Mouse (Mus musculus): ENCODE results near the gene Mblac2. TPM values are rescaled to one million over a fixed set of nuclear protein-coding genes. Genes with fewer than 3 reads are reported as not detected.

Gene Mblac2
- polyA plus RNA-seq, 1 experiment: 0.62 TPM

- TF ChIP-seq MAX (IDR thresholded peaks at IDR 0.05; ENCODE audit: low read depth): no peak
- TF ChIP-seq POLR2A (IDR thresholded peaks at IDR 0.05; ENCODE audit: insufficient read length, low read depth): no peak
- peak; percentile 79 for TF ChIP-seq TCF12 (IDR thresholded peaks at IDR 0.05; ENCODE audit: insufficient read depth, poor library complexity, severe bottlenecking)
- TF ChIP-seq CEBPB (IDR thresholded peaks at IDR 0.05; ENCODE audit: insufficient read depth, poor library complexity, severe bottlenecking): no peak
- peak; percentile 72 for TF ChIP-seq TCF3 (IDR thresholded peaks at IDR 0.05; ENCODE audit: insufficient read length, low read depth)
- TF ChIP-seq MYOG (IDR thresholded peaks at IDR 0.05; ENCODE audit: control insufficient read depth in 1 of 3, insufficient read depth in 1 of 3, insufficient read length in 2 of 3, low read depth in 2 of 3): peak; percentile 91 to 97 (median 96)
- TF ChIP-seq MYOD1 (IDR thresholded peaks at IDR 0.05; ENCODE audit: control insufficient read depth in 1 of 3, insufficient read length in 2 of 3, low read depth in 2 of 3): peak in 2 of 3 experiments; percentile 96
- Histone ChIP-seq H3K4me3 (no peak overlapping the region), H3K4me2 (ENCODE audit: low read depth) (peak overlapping the region; percentile 50), H3K79me2 (ENCODE audit: control insufficient read depth, insufficient read depth) (no peaks in the 10 kb centered on the region), H3ac (ENCODE audit: control insufficient read depth, insufficient read length) (no peak overlapping the region), H3K36me3 (ENCODE audit: control insufficient read depth, insufficient read depth) (no peaks in the 10 kb centered on the region), H3K27me3 (ENCODE audit: control insufficient read depth, insufficient read depth, insufficient read length) (no peaks in the 10 kb centered on the region)
Measured at GRCm38 (mm10) chr13:81690477-81690876, 20.7 kb upstream of the Mblac2 start.

- Histone ChIP-seq H3K36me3 (ENCODE audit: control insufficient read depth, insufficient read depth) (no peaks in the 10 kb centered on the region), H3K4me2 (ENCODE audit: low read depth) (peak overlapping the region; percentile 47)
- TF ChIP-seq TCF3 (IDR thresholded peaks at IDR 0.05; ENCODE audit: insufficient read length, low read depth) (no peak), E2F4 (IDR thresholded peaks at IDR 0.05; ENCODE audit: insufficient read depth) (no peak), TCF12 (IDR thresholded peaks at IDR 0.05; ENCODE audit: insufficient read depth, poor library complexity, severe bottlenecking) (no peak), MYOG (IDR thresholded peaks at IDR 0.05; ENCODE audit: control insufficient read depth in 1 of 3, insufficient read depth in 1 of 3, insufficient read length in 2 of 3, low read depth in 2 of 3) (peak in 2 of 3 experiments; percentile 3 to 36), MYOD1 (IDR thresholded peaks at IDR 0.05; ENCODE audit: control insufficient read depth in 1 of 3, insufficient read length in 2 of 3, low read depth in 2 of 3) (peak in 1 of 3 experiments; percentile 7)
Measured at GRCm38 (mm10) chr13:81691606-81692005, 19.5 kb upstream of the Mblac2 start.

GRCm38 (mm10) chr13:81694446-81694845 lies 16.7 kb upstream of the Mblac2 start:
- H3K4me2 ChIP-seq (ENCODE audit: low read depth): no peak overlapping the region
- no peaks in the 10 kb centered on the region for H3K27me3 ChIP-seq (ENCODE audit: control insufficient read depth, insufficient read depth, insufficient read length)
- no peak overlapping the region for H3ac ChIP-seq (ENCODE audit: control insufficient read depth, insufficient read length)
- H3K36me3 ChIP-seq (ENCODE audit: control insufficient read depth, insufficient read depth): peaks cover 13% of the 10 kb centered on the region
- TF ChIP-seq MYOG (IDR thresholded peaks at IDR 0.05; ENCODE audit: control insufficient read depth in 1 of 3, insufficient read depth in 1 of 3, insufficient read length in 2 of 3, low read depth in 2 of 3): no peak
- no peak for TF ChIP-seq REST (IDR thresholded peaks at IDR 0.05; ENCODE audit: insufficient read depth, insufficient read length)
- TF ChIP-seq POLR2A (IDR thresholded peaks at IDR 0.05; ENCODE audit: insufficient read length, low read depth): no peak
- TF ChIP-seq USF1 (IDR thresholded peaks at IDR 0.05; ENCODE audit: low read depth): no peak
- TF ChIP-seq SRF (IDR thresholded peaks at IDR 0.05; ENCODE audit: control insufficient read depth, insufficient read length, low read depth): no peak
- TF ChIP-seq E2F4 (IDR thresholded peaks at IDR 0.05; ENCODE audit: insufficient read depth): no peak
- no peak for TF ChIP-seq TCF12 (IDR thresholded peaks at IDR 0.05; ENCODE audit: insufficient read depth, poor library complexity, severe bottlenecking)
- no peak for TF ChIP-seq TCF3 (IDR thresholded peaks at IDR 0.05; ENCODE audit: insufficient read length, low read depth)
- no peak for TF ChIP-seq POLR2AphosphoS2 (IDR thresholded peaks at IDR 0.05; ENCODE audit: insufficient read length, low read depth)
- no peak for TF ChIP-seq MYOD1 (IDR thresholded peaks at IDR 0.05; ENCODE audit: control insufficient read depth in 1 of 3, insufficient read length in 2 of 3, low read depth in 2 of 3)
- no peak for TF ChIP-seq CEBPB (IDR thresholded peaks at IDR 0.05; ENCODE audit: insufficient read depth, poor library complexity, severe bottlenecking)
- TF ChIP-seq MAX (IDR thresholded peaks at IDR 0.05; ENCODE audit: low read depth): no peak
- H3K4me3 ChIP-seq: no peak overlapping the region
- no peaks in the 10 kb centered on the region for H3K79me2 ChIP-seq (ENCODE audit: control insufficient read depth, insufficient read depth)

More at GRCm38 (mm10) chr13:81691606-81692005, 19.5 kb upstream of the Mblac2 start:
- Histone ChIP-seq H3ac (ENCODE audit: control insufficient read depth, insufficient read length) (no peak overlapping the region), H3K4me3 (no peak overlapping the region), H3K27me3 (ENCODE audit: control insufficient read depth, insufficient read depth, insufficient read length) (no peaks in the 10 kb centered on the region), H3K79me2 (ENCODE audit: control insufficient read depth, insufficient read depth) (no peaks in the 10 kb centered on the region)

GRCm38 (mm10) chr13:81703148-81703547 lies 8.0 kb upstream of the Mblac2 start:
- Histone ChIP-seq H3ac (ENCODE audit: control insufficient read depth, insufficient read length) (no peak overlapping the region), H3K36me3 (ENCODE audit: control insufficient read depth, insufficient read depth) (peaks cover 4% of the 10 kb centered on the region), H3K4me2 (ENCODE audit: low read depth) (no peak overlapping the region), H3K27me3 (ENCODE audit: control insufficient read depth, insufficient read depth, insufficient read length) (no peaks in the 10 kb centered on the region), H3K4me3 (no peak overlapping the region), H3K79me2 (ENCODE audit: control insufficient read depth, insufficient read depth) (peaks cover 23% of the 10 kb centered on the region)
- no peak for TF ChIP-seq REST (IDR thresholded peaks at IDR 0.05; ENCODE audit: insufficient read depth, insufficient read length)
- TF ChIP-seq TCF12 (IDR thresholded peaks at IDR 0.05; ENCODE audit: insufficient read depth, poor library complexity, severe bottlenecking): no peak
- no peak for TF ChIP-seq E2F4 (IDR thresholded peaks at IDR 0.05; ENCODE audit: insufficient read depth)
- no peak for TF ChIP-seq MYOD1 (IDR thresholded peaks at IDR 0.05; ENCODE audit: control insufficient read depth in 1 of 3, insufficient read length in 2 of 3, low read depth in 2 of 3)
- TF ChIP-seq POLR2A (IDR thresholded peaks at IDR 0.05; ENCODE audit: insufficient read length, low read depth): no peak
- no peak for TF ChIP-seq MYOG (IDR thresholded peaks at IDR 0.05; ENCODE audit: control insufficient read depth in 1 of 3, insufficient read depth in 1 of 3, insufficient read length in 2 of 3, low read depth in 2 of 3)
- no peak for TF ChIP-seq SRF (IDR thresholded peaks at IDR 0.05; ENCODE audit: control insufficient read depth, insufficient read length, low read depth)
- TF ChIP-seq CEBPB (IDR thresholded peaks at IDR 0.05; ENCODE audit: insufficient read depth, poor library complexity, severe bottlenecking): no peak
- TF ChIP-seq MAX (IDR thresholded peaks at IDR 0.05; ENCODE audit: low read depth): no peak
- no peak for TF ChIP-seq TCF3 (IDR thresholded peaks at IDR 0.05; ENCODE audit: insufficient read length, low read depth)
- no peak for TF ChIP-seq POLR2AphosphoS2 (IDR thresholded peaks at IDR 0.05; ENCODE audit: insufficient read length, low read depth)

GRCm38 (mm10) chr13:81703621-81704020 lies 7.5 kb upstream of the Mblac2 start:
- Histone ChIP-seq H3K79me2 (ENCODE audit: control insufficient read depth, insufficient read depth) (peaks cover 25% of the 10 kb centered on the region), H3K27me3 (ENCODE audit: control insufficient read depth, insufficient read depth, insufficient read length) (no peaks in the 10 kb centered on the region), H3K4me2 (ENCODE audit: low read depth) (no peak overlapping the region), H3K4me3 (no peak overlapping the region), H3K36me3 (ENCODE audit: control insufficient read depth, insufficient read depth) (no peaks in the 10 kb centered on the region), H3ac (ENCODE audit: control insufficient read depth, insufficient read length) (no peak overlapping the region)
- TF ChIP-seq CEBPB (IDR thresholded peaks at IDR 0.05; ENCODE audit: insufficient read depth, poor library complexity, severe bottlenecking) (no peak), MAX (IDR thresholded peaks at IDR 0.05; ENCODE audit: low read depth) (no peak), MYOG (IDR thresholded peaks at IDR 0.05; ENCODE audit: control insufficient read depth in 1 of 3, insufficient read depth in 1 of 3, insufficient read length in 2 of 3, low read depth in 2 of 3) (no peak), POLR2A (IDR thresholded peaks at IDR 0.05; ENCODE audit: insufficient read length, low read depth) (no peak), TCF12 (IDR thresholded peaks at IDR 0.05; ENCODE audit: insufficient read depth, poor library complexity, severe bottlenecking) (no peak), SRF (IDR thresholded peaks at IDR 0.05; ENCODE audit: control insufficient read depth, insufficient read length, low read depth) (no peak), POLR2AphosphoS2 (IDR thresholded peaks at IDR 0.05; ENCODE audit: insufficient read length, low read depth) (no peak), E2F4 (IDR thresholded peaks at IDR 0.05; ENCODE audit: insufficient read depth) (no peak), TCF3 (IDR thresholded peaks at IDR 0.05; ENCODE audit: insufficient read length, low read depth) (no peak), USF1 (IDR thresholded peaks at IDR 0.05; ENCODE audit: low read depth) (no peak), REST (IDR thresholded peaks at IDR 0.05; ENCODE audit: insufficient read depth, insufficient read length) (no peak)
